Mouse (Mus musculus): ENCODE results near the gene Tango6.
"Not testable (repeated sequence)": the region's sequence is repeated elsewhere in the genome, so short reads cannot be mapped to it uniquely, and the experiment has no call there.

Tango6 gene

DNA sequence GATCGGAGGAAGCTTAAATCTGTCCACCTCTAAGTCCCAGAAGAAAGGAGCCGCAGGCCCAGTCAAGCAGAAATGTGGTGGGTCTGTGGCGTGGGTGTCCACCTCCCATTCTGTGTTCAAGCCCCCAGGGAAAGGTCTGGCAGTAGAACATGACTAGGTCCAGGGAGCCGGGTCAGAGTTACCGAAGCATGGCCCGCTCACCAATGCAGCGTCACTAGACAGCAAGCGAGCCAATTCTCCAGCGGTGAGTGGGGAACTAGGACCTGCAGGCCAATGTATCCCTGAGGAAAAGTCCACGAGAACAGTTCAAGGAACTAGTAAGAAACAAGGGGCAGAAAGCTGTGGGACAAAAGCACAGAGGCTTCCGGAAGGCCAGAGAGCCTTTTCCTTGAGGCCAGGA lies 201.2 kb downstream of the Tango6 start:
- not testable (repeated sequence) for DNase-seq

DNA sequence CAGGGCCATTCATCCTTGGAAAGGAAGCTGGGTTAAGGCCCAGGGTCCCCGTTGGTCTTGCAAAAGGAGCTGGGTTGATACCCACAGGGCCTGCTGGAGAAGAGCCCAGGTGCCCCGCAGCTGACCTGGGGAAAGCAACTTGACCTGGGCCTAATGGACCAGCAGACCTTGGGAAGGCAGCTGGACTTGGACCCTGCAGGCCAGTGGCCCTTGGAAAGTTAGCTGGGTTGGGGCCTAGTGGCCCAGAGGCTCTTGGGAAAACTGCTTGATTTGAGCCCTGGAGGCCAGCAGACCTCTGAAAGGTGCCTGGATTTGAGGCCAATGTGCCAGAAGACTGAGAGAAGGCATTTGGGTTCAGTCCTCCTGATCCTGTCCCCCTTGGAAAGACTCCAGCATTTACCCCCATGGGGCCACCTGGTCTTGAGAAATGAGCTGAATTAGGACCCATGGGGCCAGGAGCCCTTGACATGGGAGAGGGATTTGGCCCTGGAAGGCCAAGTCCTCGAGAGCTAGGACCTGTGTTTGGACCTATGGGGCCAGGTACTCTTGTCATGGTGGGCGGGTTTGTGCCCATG lies 202.0 kb downstream of the Tango6 start:
- DNase-seq, result not testable (repeated sequence)

DNA sequence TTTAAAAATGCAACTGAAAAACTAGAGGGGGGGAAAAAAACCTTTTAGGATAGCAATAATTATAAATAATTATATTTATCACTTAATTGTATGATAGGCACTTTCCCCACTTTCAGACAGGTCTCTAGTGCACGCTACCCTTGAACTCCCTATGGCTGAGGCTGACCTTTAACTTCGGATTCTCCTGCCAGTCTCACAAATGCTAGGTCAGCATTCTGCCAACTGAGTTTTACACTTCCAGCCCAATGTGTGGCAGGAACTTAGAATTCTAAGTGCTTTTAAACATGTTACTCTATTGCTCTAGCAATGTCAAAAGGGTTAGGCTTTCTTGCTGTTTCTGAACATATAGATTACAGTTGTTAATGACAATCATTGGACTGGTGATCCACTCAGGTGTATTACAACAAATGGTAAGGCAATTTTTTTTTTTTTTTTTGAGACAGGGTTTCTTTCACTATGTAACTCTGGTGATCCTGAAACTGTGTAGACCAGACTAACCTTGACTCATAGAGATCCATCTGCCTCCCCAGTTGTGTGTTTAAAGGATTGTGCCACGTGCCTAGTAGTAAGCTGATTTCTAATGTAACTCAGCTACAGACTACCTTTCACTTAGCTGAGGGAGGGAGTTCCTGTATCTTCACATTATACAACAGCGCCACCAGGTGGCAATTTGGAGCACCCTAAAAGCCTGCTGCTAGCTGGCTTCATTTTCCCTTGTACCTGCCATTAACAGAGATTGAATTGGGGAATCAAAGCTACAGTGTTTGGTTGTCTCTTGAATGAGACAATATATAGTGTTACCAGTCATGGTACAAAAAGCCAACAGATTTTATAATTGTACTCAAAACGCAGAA lies 204.7 kb downstream of the Tango6 start:
- DNase-seq, result peak; percentile 86

DNA sequence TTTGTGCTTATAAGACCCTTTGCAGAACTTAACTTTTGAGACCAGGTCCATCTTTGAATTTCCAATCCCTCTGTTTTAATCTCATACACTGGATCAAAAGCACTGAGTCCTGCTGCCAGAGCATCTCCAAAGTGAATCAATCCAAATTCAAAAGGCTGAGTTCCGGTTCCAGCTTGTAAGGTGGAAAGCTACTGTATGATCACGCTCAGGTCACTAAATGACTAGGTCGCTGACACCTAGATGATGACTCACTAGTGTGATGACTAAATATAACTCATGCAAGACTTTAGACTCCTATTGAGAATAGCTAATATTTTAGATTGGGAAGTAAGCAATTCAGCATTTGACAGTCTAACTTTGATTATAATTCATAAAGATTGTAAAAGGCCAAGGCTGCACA lies 205.9 kb downstream of the Tango6 start:
- no peak for DNase-seq

DNA sequence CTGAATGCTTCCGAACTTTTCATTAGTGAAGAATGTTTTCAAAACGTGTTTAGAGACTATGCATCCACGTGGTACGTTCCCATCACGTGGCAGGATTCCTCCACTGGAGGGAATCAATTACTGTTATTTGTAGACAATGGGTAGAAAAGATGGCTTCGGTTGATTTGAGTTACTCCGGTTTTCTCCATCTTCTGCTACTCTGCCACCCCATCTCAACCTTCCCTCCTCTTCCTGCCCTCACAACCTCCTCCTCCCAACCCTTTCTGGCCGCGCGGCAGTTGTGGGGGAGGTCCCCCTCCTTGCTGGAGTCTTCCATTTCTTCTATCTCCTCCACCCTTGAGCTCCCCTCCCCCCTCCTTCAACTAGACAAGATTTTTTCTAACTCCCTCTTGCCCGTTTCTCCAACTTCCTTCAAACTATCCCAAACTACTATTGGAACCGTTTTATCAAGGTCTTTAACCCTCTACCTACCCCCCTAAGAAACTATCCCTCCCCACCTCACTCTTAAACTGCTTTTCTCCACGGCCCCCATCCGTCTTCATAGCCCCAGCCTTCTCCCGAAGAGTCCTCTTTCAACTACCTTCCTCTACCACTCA lies 209.4 kb downstream of the Tango6 start:
- peak; percentile 70 for DNase-seq

DNA sequence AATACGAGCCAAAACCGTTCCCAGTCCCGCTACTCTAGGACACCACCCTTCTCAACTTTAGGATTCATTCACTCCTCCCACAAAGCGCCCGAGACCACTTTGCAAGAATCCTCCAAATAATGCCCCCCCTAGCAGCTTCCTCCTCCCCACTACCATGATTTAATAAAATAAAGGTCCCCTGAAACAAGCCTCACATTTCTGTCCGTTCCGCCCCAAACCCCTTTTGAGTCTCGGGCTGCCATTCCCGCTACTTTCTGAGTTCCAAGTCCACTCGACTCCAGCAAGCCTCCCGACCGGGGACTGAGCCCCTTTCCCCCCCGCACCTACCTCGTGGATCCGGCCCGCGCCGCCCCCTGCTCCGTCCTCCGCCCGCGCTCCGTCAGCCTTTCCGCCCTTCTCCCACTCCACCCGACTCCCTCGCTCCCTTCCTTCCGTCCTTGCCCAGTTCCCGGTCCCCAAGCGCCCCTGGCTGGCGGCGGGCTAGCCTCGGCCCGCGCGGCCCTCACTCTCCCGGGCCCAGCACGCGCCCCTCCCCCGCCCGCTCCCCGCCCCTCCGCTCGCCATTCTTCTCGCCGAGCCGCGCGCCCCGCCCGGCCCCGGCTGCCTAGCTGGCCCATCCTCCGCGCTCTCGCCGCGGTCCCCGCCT lies 210.1 kb downstream of the Tango6 start:
- DNase-seq, result peak; percentile 67

DNA sequence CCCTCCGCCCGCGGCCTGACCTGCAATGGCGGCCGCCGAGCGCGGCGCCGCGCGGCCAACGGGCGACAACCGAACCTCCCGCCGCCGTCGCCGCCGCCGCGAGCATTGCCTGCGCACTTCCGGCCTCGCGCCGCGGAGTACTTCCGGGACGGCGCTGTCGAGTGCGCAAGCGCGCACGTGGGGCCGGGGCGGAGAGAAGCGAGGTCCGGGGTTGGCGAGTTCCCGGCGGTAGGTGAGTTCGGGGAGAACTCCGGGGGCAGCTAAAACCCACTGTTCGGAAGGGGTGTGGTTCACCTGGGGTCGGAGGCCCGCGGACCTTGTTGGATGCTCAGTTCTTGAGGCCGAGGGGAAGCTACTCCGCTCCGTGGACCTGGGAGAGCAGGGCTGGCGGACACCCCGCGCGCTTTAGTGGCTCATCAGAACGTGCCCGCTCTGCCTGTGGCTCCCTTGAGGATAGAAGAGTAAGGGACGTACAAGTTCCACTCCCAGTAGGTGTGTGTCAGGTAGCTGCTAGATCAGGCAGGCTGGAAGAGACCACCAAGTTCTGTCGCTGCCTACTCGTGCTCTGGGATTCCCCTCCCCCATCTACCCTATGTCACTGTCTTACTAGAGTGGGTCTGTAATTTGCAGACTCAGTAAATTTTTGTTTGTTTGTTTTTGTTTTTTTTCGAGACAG lies 210.8 kb downstream of the Tango6 start, which contains the start of gene Utp4:
Gene Utp4, plus strand, starts transcription at position 156 of the 676 bp plus-strand sequence.
- peak; percentile 91 for DNase-seq

DNA sequence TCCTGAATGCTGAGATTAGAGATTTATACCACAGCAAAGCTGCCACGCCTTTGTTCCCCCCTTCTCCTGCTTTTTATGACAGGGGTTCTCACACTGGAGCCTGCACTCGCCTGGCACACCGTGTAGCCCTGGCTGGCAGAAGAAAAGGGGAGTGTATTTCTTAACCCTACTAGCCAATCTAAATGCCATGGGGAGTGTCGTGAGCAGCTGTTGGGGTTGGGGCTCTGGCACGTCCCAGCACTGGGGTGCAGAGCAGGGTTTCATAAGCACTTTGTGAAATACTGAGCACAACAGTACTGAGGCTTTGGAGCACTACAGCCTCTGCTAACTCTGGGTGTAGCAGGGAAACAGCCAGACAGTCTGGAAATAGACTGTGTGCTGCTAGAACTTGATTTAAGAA lies 216.6 kb downstream of the Tango6 start:
- no peak for DNase-seq

Data from lung, postnatal 10 days (tissue).